Mouse (Mus musculus) thymus, postnatal 14 days (tissue): ENCODE data around the gene Cntnap1.

Experiments used
- DNase-seq: peaks from one replicate; pipeline ENCODE4 v3.0.0; 2021

The Cntnap1 gene

GRCm38 (mm10) chr11:101224337-101224736, 54.0 kb downstream of the Cntnap1 start:
- no peak for DNase-seq

GRCm38 (mm10) chr11:101225331-101226064, 55.2 kb downstream of the Cntnap1 start:
- no peak for DNase-seq

GRCm38 (mm10) chr11:101226065-101226701, 55.9 kb downstream of the Cntnap1 start, which contains the start of gene Ezh1:
TSS of gene Ezh1 (minus strand) at chr11:101226463.
- peak; percentile 93 for DNase-seq

- DNase-seq = no peak
Measured at GRCm38 (mm10) chr11:101229361-101229900, 59.1 kb downstream of the Cntnap1 start.

GRCm38 (mm10) chr11:101230061-101230511, 59.8 kb downstream of the Cntnap1 start:
- no peak for DNase-seq

- no peak for DNase-seq
Measured at GRCm38 (mm10) chr11:101230526-101230925, 60.2 kb downstream of the Cntnap1 start.

GRCm38 (mm10) chr11:101230991-101231871, 60.9 kb downstream of the Cntnap1 start:
- DNase-seq = no peak

- DNase-seq = no peak
Measured at GRCm38 (mm10) chr11:101232010-101232839, 61.9 kb downstream of the Cntnap1 start.

- no peak for DNase-seq
Measured at GRCm38 (mm10) chr11:101233240-101233639, 62.9 kb downstream of the Cntnap1 start.

GRCm38 (mm10) chr11:101234124-101234523, 63.8 kb downstream of the Cntnap1 start:
- no peak for DNase-seq

GRCm38 (mm10) chr11:101235429-101235828, 65.1 kb downstream of the Cntnap1 start:
- no peak for DNase-seq

- no peak for DNase-seq
Measured at GRCm38 (mm10) chr11:101236782-101237181, 66.5 kb downstream of the Cntnap1 start.

GRCm38 (mm10) chr11:101238071-101238647, 67.8 kb downstream of the Cntnap1 start:
- no peak for DNase-seq
